Comparison of ENCODE assay signal across 8 mouse cellular contexts in the genomic region with DNA sequence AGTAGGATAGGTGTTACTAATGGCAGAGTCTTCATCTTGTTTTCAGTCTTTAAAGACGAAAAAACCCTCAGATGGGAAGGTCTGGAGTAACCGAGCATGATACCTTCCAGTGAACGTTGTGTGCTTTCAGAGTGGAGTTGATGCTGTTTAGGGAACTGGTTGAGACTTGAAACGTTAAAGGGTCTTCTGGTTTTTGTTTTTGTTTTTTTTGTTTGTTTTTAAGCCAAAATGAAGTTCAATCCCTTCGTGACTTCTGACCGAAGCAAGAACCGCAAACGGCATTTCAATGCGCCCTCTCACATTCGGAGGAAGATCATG. TPM values are rescaled to one million over a fixed set of nuclear protein-coding genes. Genes with fewer than 3 reads are reported as not detected.
DNase-seq lines count a peak whose midpoint lies in the region; ATAC-seq and TF ChIP-seq lines count a peak whose summit lies in the region.

No protein-coding gene starts in this region.

- no peak for DNase-seq in left cerebral cortex, adult 2 months (ENCODE audit: extremely low spot score in 1 of 2, low spot score in 2 of 2)
- DNase-seq in left cerebral cortex, postnatal 25 days (ENCODE audit: low spot score in 2 of 2) = no peak
- no peak for DNase-seq in embryonic facial prominence, embryonic 11.5 days (ENCODE audit: low spot score)
- DNase-seq in hindbrain, postnatal 0 days (ENCODE audit: low spot score) = no peak
- DNase-seq in midbrain, postnatal 0 days (ENCODE audit: low spot score) = no peak
- no peak for DNase-seq in cerebellum, adult 18-20 months
- no peak for DNase-seq in cerebellum, adult 11 months
- no peak for DNase-seq in lung, postnatal 4 days

- no peak for TF ChIP-seq CTCF in left cerebral cortex, adult 2 months (IDR thresholded peaks at IDR 0.05)
- no peak for TF ChIP-seq CTCF in hindbrain, postnatal 0 days (IDR thresholded peaks at IDR 0.05; ENCODE audit: low read depth)
- TF ChIP-seq CTCF in midbrain, postnatal 0 days (IDR thresholded peaks at IDR 0.05) = no peak

- intact Hi-C loops in left cerebral cortex, adult 2 months (cut with DNase I) = loop anchor here (5.0 kb wide), 1 partner anchor 65 kb away; the partner anchor contains the start of gene Slc25a35
- intact Hi-C loops in left cerebral cortex, postnatal 25 days (cut with DNase I) = loop anchor here (2.0 to 5.0 kb wide), 2 partner anchors 65 to 135 kb away; partner anchors contain the start of gene Slc25a35

- ATAC-seq in embryonic facial prominence, embryonic 11.5 days (replicated peaks; ENCODE audit: insufficient number of reproducible peaks, low FRiP score, low TSS enrichment, low read depth) = no peak
- ATAC-seq in hindbrain, postnatal 0 days = no peak
- no peak for ATAC-seq in midbrain, postnatal 0 days (ENCODE audit: low FRiP score)

- no peaks in the 10 kb centered on the region for H3K27me3 ChIP-seq in embryonic facial prominence, embryonic 11.5 days (ENCODE audit: control insufficient read depth, insufficient read depth, low read length)
- H3K27me3 ChIP-seq in hindbrain, postnatal 0 days (ENCODE audit: insufficient read depth, low read length) = no peaks in the 10 kb centered on the region
- H3K27me3 ChIP-seq in midbrain, postnatal 0 days (ENCODE audit: insufficient read depth, low read length) = peaks cover 5% of the 10 kb centered on the region; the same call in 1 of the 2 replicates

- no peaks in the 10 kb centered on the region for H3K4me1 ChIP-seq in embryonic facial prominence, embryonic 11.5 days (ENCODE audit: control insufficient read depth, insufficient read depth, low read length)
- no peaks in the 10 kb centered on the region for H3K4me1 ChIP-seq in hindbrain, postnatal 0 days (ENCODE audit: insufficient read depth, low read length)
- no peaks in the 10 kb centered on the region for H3K4me1 ChIP-seq in midbrain, postnatal 0 days (ENCODE audit: insufficient read depth, low read length)

- H3K4me3 ChIP-seq in left cerebral cortex, adult 2 months = peak overlapping the region; percentile 80
- H3K4me3 ChIP-seq in embryonic facial prominence, embryonic 11.5 days (ENCODE audit: low read depth, low read length) = peak overlapping the region; percentile 84
- peak overlapping the region; percentile 86 for H3K4me3 ChIP-seq in hindbrain, postnatal 0 days (ENCODE audit: low read length)
- peak overlapping the region; percentile 85 for H3K4me3 ChIP-seq in midbrain, postnatal 0 days (ENCODE audit: low read depth, low read length)

- peak overlapping the region; percentile 89 for H3K27ac ChIP-seq in left cerebral cortex, adult 2 months
- peak overlapping the region; percentile 87; the same call in 1 of the 2 replicates for H3K27ac ChIP-seq in embryonic facial prominence, embryonic 11.5 days (replicated peaks; ENCODE audit: low read depth, low read length)
- peak overlapping the region; percentile 93 for H3K27ac ChIP-seq in hindbrain, postnatal 0 days
- peak overlapping the region; percentile 87 for H3K27ac ChIP-seq in midbrain, postnatal 0 days (ENCODE audit: low read depth, low read length)

- WGBS in embryonic facial prominence, embryonic 11.5 days = 3% methylated on average over 10 of the region's 10 CpGs
- WGBS in hindbrain, postnatal 0 days = under 1% methylated on average over 9 of the region's 10 CpGs
- WGBS in midbrain, postnatal 0 days = 2% methylated on average over 10 of the region's 10 CpGs

- H3K36me3 ChIP-seq in embryonic facial prominence, embryonic 11.5 days (replicated peaks; ENCODE audit: control insufficient read depth, insufficient read depth, low read depth, low read length) = peaks cover 12% of the 10 kb centered on the region
- H3K36me3 ChIP-seq in hindbrain, postnatal 0 days (ENCODE audit: insufficient read depth, low read length) = peaks cover 30% of the 10 kb centered on the region; the same call in 1 of the 2 replicates
- peaks cover 25% of the 10 kb centered on the region for H3K36me3 ChIP-seq in midbrain, postnatal 0 days (ENCODE audit: insufficient read depth, low read length)

- no peaks in the 10 kb centered on the region for H3K9me3 ChIP-seq in embryonic facial prominence, embryonic 11.5 days (replicated peaks; ENCODE audit: control insufficient read depth, low read length)
- no peaks in the 10 kb centered on the region for H3K9me3 ChIP-seq in hindbrain, postnatal 0 days (ENCODE audit: low read length)
- no peaks in the 10 kb centered on the region for H3K9me3 ChIP-seq in midbrain, postnatal 0 days (ENCODE audit: low read length)

- peak overlapping the region; percentile 97 for H3K9ac ChIP-seq in embryonic facial prominence, embryonic 11.5 days (replicated peaks; ENCODE audit: low read length)
- H3K9ac ChIP-seq in hindbrain, postnatal 0 days (replicated peaks; ENCODE audit: low read length) = peak overlapping the region; percentile 94
- peak overlapping the region; percentile 91 for H3K9ac ChIP-seq in midbrain, postnatal 0 days (replicated peaks; ENCODE audit: low read length, poor library complexity, severe bottlenecking)

- peak overlapping the region; percentile 73 for H3K4me2 ChIP-seq in embryonic facial prominence, embryonic 11.5 days (ENCODE audit: low read depth, low read length)
- peak overlapping the region; percentile 61 for H3K4me2 ChIP-seq in hindbrain, postnatal 0 days (ENCODE audit: low read depth, low read length)
- peak overlapping the region; percentile 61 for H3K4me2 ChIP-seq in midbrain, postnatal 0 days (ENCODE audit: low read depth, low read length, poor library complexity, severe bottlenecking)

RNA-seq across cellular contexts. Expression of gene Rpl26, which starts 0.6 kb away (rescaled TPM):
- total RNA-seq in left cerebral cortex, adult 2 months (2021) = 100 to 1,000 TPM; 727 to 749 TPM
- 100 to 1,000 TPM; 679 to 691 TPM for total RNA-seq in left cerebral cortex, postnatal 25 days (2021)
- polyA plus RNA-seq in embryonic facial prominence, embryonic 11.5 days (2014; fragmentation: Nextera tagmentation; extraction: Ambion mirVana) = 978 and 1,011 TPM in 2 replicates
- total RNA-seq in hindbrain, postnatal 0 days (2014; rRNA removed) = 1,103 and 1,196 TPM in 2 replicates
- polyA plus RNA-seq in hindbrain, postnatal 0 days (2015; fragmentation: Nextera tagmentation; extraction: Ambion mirVana) = 608 and 621 TPM in 2 replicates
- 1,124 and 1,179 TPM in 2 replicates for total RNA-seq in midbrain, postnatal 0 days (2014; rRNA removed)
- 561 and 573 TPM in 2 replicates for polyA plus RNA-seq in midbrain, postnatal 0 days (2015; fragmentation: Nextera tagmentation; extraction: Ambion mirVana)

RNA-seq across cellular contexts. Expression of gene Rnf222, which starts 13.7 kb away (rescaled TPM):
- total RNA-seq in left cerebral cortex, adult 2 months (2021) = not detected
- total RNA-seq in left cerebral cortex, postnatal 25 days (2021) = not detected
- 0.11 TPM in 1 of 2 replicates, not detected in the other for polyA plus RNA-seq in embryonic facial prominence, embryonic 11.5 days (2014; fragmentation: Nextera tagmentation; extraction: Ambion mirVana)
- total RNA-seq in hindbrain, postnatal 0 days (2014; rRNA removed) = 0.16 TPM in 1 of 2 replicates, not detected in the other
- polyA plus RNA-seq in hindbrain, postnatal 0 days (2015; fragmentation: Nextera tagmentation; extraction: Ambion mirVana) = not detected in 2 replicates
- total RNA-seq in midbrain, postnatal 0 days (2014; rRNA removed) = 0.11 TPM in 1 of 2 replicates, not detected in the other
- polyA plus RNA-seq in midbrain, postnatal 0 days (2015; fragmentation: Nextera tagmentation; extraction: Ambion mirVana) = not detected in 2 replicates

RNA-seq across cellular contexts. Expression of gene Odf4, which starts 24.9 kb away (rescaled TPM):
- under 1 TPM; 0.44 to 0.95 TPM for total RNA-seq in left cerebral cortex, adult 2 months (2021)
- total RNA-seq in left cerebral cortex, postnatal 25 days (2021) = 1 to 10 TPM in 1 of 2 experiments, not detected in 1; 1.7 TPM
- not detected in 2 replicates for polyA plus RNA-seq in embryonic facial prominence, embryonic 11.5 days (2014; fragmentation: Nextera tagmentation; extraction: Ambion mirVana)
- 1.3 TPM in 1 of 2 replicates, not detected in the other for total RNA-seq in hindbrain, postnatal 0 days (2014; rRNA removed)
- polyA plus RNA-seq in hindbrain, postnatal 0 days (2015; fragmentation: Nextera tagmentation; extraction: Ambion mirVana) = 0.58 and 0.88 TPM in 2 replicates
- total RNA-seq in midbrain, postnatal 0 days (2014; rRNA removed) = 1.5 and 4.3 TPM in 2 replicates
- polyA plus RNA-seq in midbrain, postnatal 0 days (2015; fragmentation: Nextera tagmentation; extraction: Ambion mirVana) = 0.52 and 2.2 TPM in 2 replicates

RNA-seq across cellular contexts. Expression of gene Ndel1, which starts 30.3 kb away (rescaled TPM):
- total RNA-seq in left cerebral cortex, adult 2 months (2021) = 100 to 1,000 TPM; 108 to 115 TPM
- total RNA-seq in left cerebral cortex, postnatal 25 days (2021) = 100 to 1,000 TPM; 102 to 121 TPM
- 53.2 and 54.4 TPM in 2 replicates for polyA plus RNA-seq in embryonic facial prominence, embryonic 11.5 days (2014; fragmentation: Nextera tagmentation; extraction: Ambion mirVana)
- total RNA-seq in hindbrain, postnatal 0 days (2014; rRNA removed) = 90.6 and 96.2 TPM in 2 replicates
- polyA plus RNA-seq in hindbrain, postnatal 0 days (2015; fragmentation: Nextera tagmentation; extraction: Ambion mirVana) = 101 and 105 TPM in 2 replicates
- 88.0 and 114 TPM in 2 replicates for total RNA-seq in midbrain, postnatal 0 days (2014; rRNA removed)
- 106 and 112 TPM in 2 replicates for polyA plus RNA-seq in midbrain, postnatal 0 days (2015; fragmentation: Nextera tagmentation; extraction: Ambion mirVana)

RNA-seq across cellular contexts. Expression of gene Arhgef15, which starts 55.3 kb away (rescaled TPM):
- total RNA-seq in left cerebral cortex, adult 2 months (2021) = 10 to 100 TPM; 22.4 to 22.6 TPM
- total RNA-seq in left cerebral cortex, postnatal 25 days (2021) = 10 to 100 TPM; 20.7 to 20.9 TPM
- polyA plus RNA-seq in embryonic facial prominence, embryonic 11.5 days (2014; fragmentation: Nextera tagmentation; extraction: Ambion mirVana) = 4.4 and 4.5 TPM in 2 replicates
- 21.2 and 45.2 TPM in 2 replicates for total RNA-seq in hindbrain, postnatal 0 days (2014; rRNA removed)
- polyA plus RNA-seq in hindbrain, postnatal 0 days (2015; fragmentation: Nextera tagmentation; extraction: Ambion mirVana) = 25.7 and 27.5 TPM in 2 replicates
- 23.3 and 50.8 TPM in 2 replicates for total RNA-seq in midbrain, postnatal 0 days (2014; rRNA removed)
- polyA plus RNA-seq in midbrain, postnatal 0 days (2015; fragmentation: Nextera tagmentation; extraction: Ambion mirVana) = 27.6 and 34.3 TPM in 2 replicates
